Mouse (Mus musculus) liver, postnatal 0 days (tissue): ENCODE measurements around the gene Kifc3. TPM values are rescaled to one million over a fixed set of nuclear protein-coding genes. Genes with fewer than 3 reads are reported as not detected.

Experiments used
- ATAC-seq: fragments of 200-750 bp; cut with Nextera tagmentation; 2 replicates; pipeline ENCODE4 v1.8.0; 2017; ENCODE audit warnings: mild to moderate bottlenecking, moderate library complexity
- DNase-seq: peaks from one replicate; pipeline ENCODE4 v3.0.0-alpha.2; 2016
- H3K27ac ChIP-seq: fragments of 300-500 bp; sonication (generic); 2 replicates; pipeline ENCODE4 v1.5.1; 2014; ENCODE audit warnings: antibody characterized with exemption, moderate library complexity, mild to moderate bottlenecking, low read depth
- H3K27me3 ChIP-seq: fragments of 300-500 bp; sonication (generic); 2 replicates; pipeline ENCODE4 v1.6.1; 2014; ENCODE audit warnings: low read length, control low read depth, mixed read lengths; ENCODE audit not compliant: insufficient read depth
- H3K36me3 ChIP-seq: fragments of 300-500 bp; sonication (generic); replicated peaks from 2 replicates; pipeline ENCODE4 v1.6.1; 2014; ENCODE audit warnings: mild to moderate bottlenecking, control low read depth, low read length, moderate library complexity, mixed read lengths; ENCODE audit not compliant: insufficient read depth
- H3K4me1 ChIP-seq: fragments of 300-500 bp; sonication (generic); 2 replicates; pipeline ENCODE4 v1.6.1; 2014; ENCODE audit warnings: antibody characterized with exemption, mild to moderate bottlenecking, control low read depth; ENCODE audit not compliant: insufficient read depth
- H3K4me2 ChIP-seq: fragments of 300-500 bp; sonication (generic); 2 replicates; pipeline ENCODE4 v1.6.1; 2014; ENCODE audit warnings: low read depth, mild to moderate bottlenecking, low read length, moderate library complexity, mixed read lengths
- H3K4me3 ChIP-seq: fragments of 300-500 bp; sonication (generic); 2 replicates; pipeline ENCODE4 v1.5.1; 2014; ENCODE audit warnings: low read depth, low read length
- H3K9ac ChIP-seq: fragments of 300-500 bp; sonication (generic); replicated peaks from 2 replicates; pipeline ENCODE4 v1.6.1; 2014; ENCODE audit warnings: mild to moderate bottlenecking, moderate library complexity
- H3K9me3 ChIP-seq: fragments of 300-500 bp; sonication (generic); 2 replicates; pipeline ENCODE4 v1.6.1; 2016; ENCODE audit warnings: mild to moderate bottlenecking, control low read depth, low read length, mixed read lengths
- CTCF ChIP-seq: sonication (generic); IDR thresholded peaks from 2 replicates; pipeline ENCODE4 v1.5.1; 2016; ENCODE audit warnings: antibody characterized with exemption, low read depth
- EP300 ChIP-seq: IDR thresholded peaks from 2 replicates; pipeline ENCODE4 v1.6.1; 2016; ENCODE audit warnings: antibody characterized with exemption, low read depth, mild to moderate bottlenecking
- WGBS: fragments of 180-500 bp; shearing (Covaris S2); extraction: QIAGEN DNeasy Blood & Tissue Kit; methylation state at CpG from one replicate; pipeline ENCODE4 v1.1.7; 2014; ENCODE audit not compliant: insufficient replicate concordance; 5-methylcytosine and 5-hydroxymethylcytosine counted together
- polyA plus RNA-seq: library from polyadenylated mRNA; unstranded; fragments of >200 nt; fragmentation: Nextera tagmentation; extraction: Ambion mirVana; gene quantifications from 2 replicates; pipeline ENCODE4 v1.2.1, GENCODE M21; 2015

Gene Kifc3
- polyA plus RNA-seq, 1 experiment from 2014 or later = 5.4 TPM

- no peak overlapping the region for H3K4me2 ChIP-seq
- 72% methylated on average over 3 of the region's 3 CpGs for WGBS
- ATAC-seq (no peak), DNase-seq (no peak)
- no peaks in the 10 kb centered on the region for H3K27me3 ChIP-seq
- no peak overlapping the region for H3K27ac ChIP-seq
- H3K9ac ChIP-seq = no peak overlapping the region
- H3K4me3 ChIP-seq = no peak overlapping the region
- no peaks in the 10 kb centered on the region for H3K9me3 ChIP-seq
- H3K36me3 ChIP-seq = peaks cover 10% of the 10 kb centered on the region; the same call in 1 of the 2 replicates
- no peaks in the 10 kb centered on the region for H3K4me1 ChIP-seq
- TF ChIP-seq EP300 = no peak
- TF ChIP-seq CTCF = no peak
Observed at GRCm38 (mm10) chr8:95112594-95112993, 90.0 kb downstream of the Kifc3 start.

- ATAC-seq = peak; percentile 56
- WGBS = 62% methylated on average over 13 of the region's 13 CpGs
Observed at GRCm38 (mm10) chr8:95107306-95107705, 95.3 kb downstream of the Kifc3 start.

GRCm38 (mm10) chr8:95101972-95102371 is 100.6 kb downstream of the Kifc3 start:
- Histone ChIP-seq H3K4me1 (no peaks in the 10 kb centered on the region), H3K27me3 (no peaks in the 10 kb centered on the region), H3K9me3 (no peaks in the 10 kb centered on the region), H3K4me3 (no peak overlapping the region), H3K27ac (no peak overlapping the region), H3K4me2 (no peak overlapping the region), H3K9ac (no peak overlapping the region), H3K36me3 (peaks cover 38% of the 10 kb centered on the region)
- 76% methylated on average over 4 of the region's 4 CpGs for WGBS
- TF ChIP-seq EP300 (no peak), CTCF (peak; percentile 45; the same call in 1 of the 2 replicates)
- ATAC-seq (no peak), DNase-seq (no peak)

More at GRCm38 (mm10) chr8:95107306-95107705, 95.3 kb downstream of the Kifc3 start:
- DNase-seq = peak; percentile 49
- Histone ChIP-seq H3K36me3 (peaks cover 27% of the 10 kb centered on the region), H3K27ac (no peak overlapping the region), H3K9me3 (no peaks in the 10 kb centered on the region), H3K4me2 (no peak overlapping the region), H3K4me1 (no peaks in the 10 kb centered on the region), H3K4me3 (no peak overlapping the region), H3K27me3 (no peaks in the 10 kb centered on the region), H3K9ac (no peak overlapping the region)
- TF ChIP-seq EP300 (no peak), CTCF (no peak)

DNA sequence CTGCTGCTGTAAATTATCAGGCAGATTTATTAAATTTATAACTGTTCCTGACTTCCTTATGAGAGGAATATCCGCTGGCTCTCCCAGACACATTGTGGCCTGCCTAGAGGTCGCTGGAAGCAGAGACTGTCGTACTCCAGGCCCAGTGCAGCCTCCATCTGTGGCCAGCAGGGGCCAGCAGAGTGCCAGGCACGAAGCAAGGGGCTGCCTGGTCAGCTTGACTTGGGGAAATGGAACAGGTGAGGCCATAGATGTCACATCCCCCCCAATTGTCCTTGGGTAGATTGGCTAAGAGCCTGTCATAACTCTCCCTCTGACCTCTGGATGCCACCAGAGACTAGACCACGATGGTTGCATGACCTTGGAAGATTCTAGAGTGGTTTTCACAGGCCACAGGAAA is 103.6 kb downstream of the Kifc3 start:
- H3K27ac ChIP-seq = no peak overlapping the region
- ATAC-seq (peak; percentile 59; the same call in 1 of the 2 replicates), DNase-seq (peak; percentile 75)
- 32% methylated on average over 5 of the region's 5 CpGs for WGBS
- no peak overlapping the region for H3K4me3 ChIP-seq
- no peak overlapping the region for H3K4me2 ChIP-seq
- H3K27me3 ChIP-seq = no peaks in the 10 kb centered on the region
- H3K9ac ChIP-seq = no peak overlapping the region
- no peak for TF ChIP-seq EP300
- TF ChIP-seq CTCF = peak; percentile 97
- no peaks in the 10 kb centered on the region for H3K9me3 ChIP-seq
- no peaks in the 10 kb centered on the region for H3K4me1 ChIP-seq
- H3K36me3 ChIP-seq = peaks cover 31% of the 10 kb centered on the region

DNA sequence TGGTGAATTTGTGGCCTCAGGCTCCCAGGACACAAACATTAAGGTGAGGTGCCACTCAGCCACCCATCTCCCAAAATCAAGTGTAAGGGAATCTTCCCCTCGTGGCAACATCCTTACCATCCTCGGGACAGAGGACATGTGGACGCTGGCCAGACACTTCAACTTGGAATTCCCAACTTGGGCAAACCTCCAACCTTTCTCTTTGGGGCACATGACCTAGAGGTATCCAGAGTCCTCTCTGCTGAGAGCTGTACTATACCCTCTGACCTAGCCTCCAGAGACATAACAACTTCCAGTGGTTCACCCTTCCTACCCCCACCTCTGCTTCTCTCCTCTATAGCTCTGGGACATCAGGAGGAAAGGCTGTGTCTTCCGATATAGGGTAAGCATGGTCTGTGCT is 109.0 kb downstream of the Kifc3 start:
- no peaks in the 10 kb centered on the region for H3K9me3 ChIP-seq
- no peak for ATAC-seq
- H3K27me3 ChIP-seq = no peaks in the 10 kb centered on the region

DNA sequence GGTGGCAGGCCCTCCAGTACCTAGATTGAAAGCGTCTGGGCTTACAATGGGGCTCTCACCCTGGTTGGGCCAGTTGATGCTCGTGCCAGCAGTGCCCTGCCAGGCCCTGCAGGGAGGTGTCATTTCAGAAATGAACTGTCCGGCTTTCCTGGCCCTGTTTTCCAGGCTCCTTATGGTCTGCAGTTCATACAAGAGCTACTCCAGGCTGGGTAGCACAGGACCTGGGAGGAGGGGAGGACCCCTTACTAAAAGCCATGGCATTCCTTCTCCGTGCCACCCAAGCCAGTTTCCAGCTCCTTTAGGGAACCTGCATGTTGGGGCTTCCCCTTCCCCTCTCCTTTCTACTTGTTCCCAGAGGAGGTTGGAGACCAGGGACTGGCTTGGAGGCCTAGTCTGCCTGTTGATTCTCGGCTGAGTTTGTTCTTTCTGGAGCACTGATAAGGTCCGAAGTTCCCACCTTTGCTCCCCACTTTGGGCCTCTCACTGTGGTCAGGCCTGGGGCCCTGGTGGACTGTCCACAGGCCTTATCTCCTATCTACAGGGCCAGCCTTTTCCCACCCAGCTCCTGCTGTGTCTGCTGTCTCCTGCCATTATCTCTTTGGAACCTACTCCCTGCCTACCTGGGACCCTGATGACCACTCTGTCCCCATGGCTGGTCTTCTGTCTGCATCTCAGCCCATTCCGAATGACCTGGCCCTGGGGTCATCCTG is 117.0 kb downstream of the Kifc3 start:
- no peak overlapping the region for H3K9ac ChIP-seq
- WGBS = 69% methylated on average over 7 of the region's 7 CpGs
- peaks cover 13% of the 10 kb centered on the region for H3K4me1 ChIP-seq
- no peak overlapping the region for H3K4me2 ChIP-seq
- no peak overlapping the region for H3K4me3 ChIP-seq
- H3K27ac ChIP-seq = no peak overlapping the region
- H3K36me3 ChIP-seq = no peaks in the 10 kb centered on the region; the same call in 1 of the 2 replicates
- H3K27me3 ChIP-seq = no peaks in the 10 kb centered on the region
- TF ChIP-seq CTCF = no peak
- DNase-seq = no peak
- no peak for ATAC-seq
- no peaks in the 10 kb centered on the region for H3K9me3 ChIP-seq

More for the DNA sequence above, 109.0 kb downstream of the Kifc3 start:
- Histone ChIP-seq H3K4me1 (peaks cover 3% of the 10 kb centered on the region; the same call in 1 of the 2 replicates), H3K9ac (no peak overlapping the region), H3K4me3 (no peak overlapping the region), H3K27ac (no peak overlapping the region), H3K36me3 (peaks cover 15% of the 10 kb centered on the region), H3K4me2 (no peak overlapping the region)
- no peak for TF ChIP-seq CTCF
- TF ChIP-seq EP300 = no peak
- no peak for DNase-seq
- 77% methylated on average over 4 of the region's 4 CpGs for WGBS
